Mouse (Mus musculus): Measurements from ENCODE around the gene Rap1b.

Gene Rap1b

DNA sequence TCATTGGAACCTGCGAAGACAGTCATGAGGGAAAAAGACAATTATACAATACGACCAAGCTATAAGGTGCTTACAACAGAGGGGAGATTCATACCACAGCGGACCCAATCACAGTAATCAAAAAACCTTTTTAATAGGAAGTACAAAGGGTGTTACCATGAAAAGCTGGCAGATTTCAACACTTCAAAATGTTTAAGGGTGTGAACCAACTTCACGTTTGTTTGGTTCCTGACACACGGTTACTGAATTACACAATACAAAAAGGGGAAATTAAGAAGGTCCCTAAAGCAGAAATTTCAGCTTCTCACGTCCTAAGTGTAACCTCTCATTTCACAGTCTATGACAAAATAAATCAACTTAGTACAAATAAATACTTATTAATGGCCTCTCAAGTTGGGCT is 27.2 kb downstream of the Rap1b start:
- DNase-seq (ENCODE audit: low read depth, low spot score) = no peak

DNA sequence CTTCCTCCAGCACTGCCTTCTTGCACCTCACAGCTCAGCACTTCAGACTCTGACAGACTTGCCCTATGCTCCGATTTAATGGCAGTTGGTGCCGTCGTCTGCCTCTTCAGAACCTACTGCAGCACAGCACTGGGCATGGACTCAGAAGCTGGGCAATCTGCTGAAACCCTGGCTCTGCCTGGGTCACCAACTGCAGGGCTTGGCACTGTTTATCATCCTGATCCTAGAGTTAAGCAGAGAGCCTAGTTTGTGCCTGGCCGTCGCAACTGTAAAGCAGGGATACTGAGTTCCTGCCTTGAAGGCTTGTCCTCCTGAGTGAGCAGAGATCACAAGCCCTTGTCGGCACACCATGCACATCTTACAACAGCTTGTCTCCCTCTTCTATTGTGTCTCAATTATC is 29.1 kb downstream of the Rap1b start:
- DNase-seq (ENCODE audit: low read depth, low spot score) = no peak

DNA sequence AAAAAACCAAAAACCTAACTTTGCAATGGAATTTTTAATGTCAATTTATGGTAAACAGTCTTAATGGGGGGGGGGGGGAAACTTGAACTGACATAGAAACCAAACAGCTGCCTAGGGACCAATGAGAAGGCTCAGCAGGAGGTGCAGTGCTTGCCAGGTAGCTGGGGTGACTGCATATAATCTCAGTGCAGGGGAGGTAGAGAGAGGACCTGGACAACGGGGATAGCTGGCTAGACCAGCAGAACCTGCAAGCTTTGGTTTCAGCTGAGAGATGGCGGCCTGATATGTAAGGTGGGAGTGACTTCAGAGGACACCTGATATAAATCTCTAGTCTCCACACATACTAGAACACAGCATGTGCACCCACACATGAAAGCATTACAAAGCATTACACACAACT is 33.3 kb downstream of the Rap1b start:
- DNase-seq (ENCODE audit: low read depth, low spot score) = no peak

DNA sequence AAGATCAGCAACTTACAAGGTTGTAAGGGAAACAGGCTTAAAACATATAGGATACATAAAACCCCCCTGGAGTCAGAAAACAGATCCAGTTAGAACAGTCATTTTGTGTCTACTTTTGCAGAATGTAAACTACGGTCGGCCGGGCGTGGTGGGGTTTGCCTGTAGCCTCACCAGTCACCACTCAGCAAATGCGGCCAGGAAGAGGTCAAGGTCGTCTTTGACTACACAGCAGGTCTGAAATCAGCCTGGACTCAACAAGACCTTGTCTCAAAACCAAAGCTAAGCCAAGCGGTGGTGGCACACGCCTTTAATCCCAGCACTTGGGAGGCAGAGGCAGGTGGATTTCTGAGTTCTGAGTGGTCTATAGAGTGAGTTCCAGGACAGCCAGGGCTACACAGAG is 34.3 kb downstream of the Rap1b start:
- peak; percentile 91 for DNase-seq (ENCODE audit: low read depth, low spot score)

DNA sequence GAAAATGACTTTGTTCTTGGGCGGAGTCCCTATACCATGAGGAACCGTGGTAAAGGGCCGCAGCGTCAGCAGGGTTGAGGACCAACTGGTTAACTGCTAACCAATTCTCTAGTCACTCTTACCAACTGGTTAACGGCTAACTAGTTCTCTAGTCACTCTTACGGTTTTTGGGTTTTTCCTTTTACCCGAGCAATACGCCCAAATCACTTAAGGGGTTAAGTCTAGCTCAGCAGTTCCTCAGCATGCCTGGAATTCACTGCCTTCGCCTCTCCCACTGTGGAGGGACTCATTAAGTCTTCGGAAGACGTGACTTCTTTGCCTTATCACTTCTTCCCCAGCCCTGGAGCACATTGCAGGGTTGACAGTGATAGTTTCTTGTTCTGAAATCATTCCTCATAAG is 35.3 kb downstream of the Rap1b start:
- DNase-seq (ENCODE audit: low read depth, low spot score) = peak; percentile 72

DNA sequence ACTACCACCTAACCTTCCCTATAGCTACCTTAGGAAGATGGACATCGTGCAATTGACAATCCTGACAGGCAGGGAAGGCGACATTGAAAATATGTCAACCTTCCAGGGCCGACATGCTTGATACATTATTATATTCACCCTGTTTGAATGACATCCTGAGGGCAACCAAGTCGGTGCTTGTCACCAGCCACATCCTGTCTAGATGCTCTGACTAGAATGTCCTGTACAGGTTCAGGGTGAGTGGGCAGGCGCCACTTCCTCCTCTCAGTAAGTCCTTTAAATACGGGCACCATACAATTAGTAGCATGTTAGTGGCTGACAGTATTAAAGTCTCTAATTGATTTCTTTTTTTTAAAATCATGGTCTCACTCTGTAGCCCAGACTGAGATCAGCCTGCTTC is 37.8 kb downstream of the Rap1b start:
- DNase-seq (ENCODE audit: low read depth, low spot score) = no peak

DNA sequence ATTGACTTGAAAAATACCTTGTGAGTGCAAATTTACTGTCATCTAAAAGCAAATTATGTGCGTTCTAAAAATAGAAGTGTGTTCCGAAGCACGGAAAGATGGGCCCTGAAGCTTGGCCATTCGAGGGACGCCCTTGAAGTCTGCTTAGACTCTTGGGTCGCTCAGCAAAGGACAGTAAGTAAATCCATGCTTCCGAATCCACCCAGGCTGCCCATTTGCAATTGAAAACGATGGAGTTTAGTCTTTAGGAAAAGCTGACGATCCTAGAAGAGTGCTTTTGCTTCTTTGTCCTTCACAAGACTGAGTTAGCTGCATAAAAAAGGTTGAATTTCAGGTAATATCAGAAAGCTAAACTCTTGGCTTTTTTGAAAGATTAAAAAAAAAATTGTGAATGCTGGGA is 39.9 kb downstream of the Rap1b start:
- DNase-seq (ENCODE audit: low read depth, low spot score) = peak; percentile 63

DNA sequence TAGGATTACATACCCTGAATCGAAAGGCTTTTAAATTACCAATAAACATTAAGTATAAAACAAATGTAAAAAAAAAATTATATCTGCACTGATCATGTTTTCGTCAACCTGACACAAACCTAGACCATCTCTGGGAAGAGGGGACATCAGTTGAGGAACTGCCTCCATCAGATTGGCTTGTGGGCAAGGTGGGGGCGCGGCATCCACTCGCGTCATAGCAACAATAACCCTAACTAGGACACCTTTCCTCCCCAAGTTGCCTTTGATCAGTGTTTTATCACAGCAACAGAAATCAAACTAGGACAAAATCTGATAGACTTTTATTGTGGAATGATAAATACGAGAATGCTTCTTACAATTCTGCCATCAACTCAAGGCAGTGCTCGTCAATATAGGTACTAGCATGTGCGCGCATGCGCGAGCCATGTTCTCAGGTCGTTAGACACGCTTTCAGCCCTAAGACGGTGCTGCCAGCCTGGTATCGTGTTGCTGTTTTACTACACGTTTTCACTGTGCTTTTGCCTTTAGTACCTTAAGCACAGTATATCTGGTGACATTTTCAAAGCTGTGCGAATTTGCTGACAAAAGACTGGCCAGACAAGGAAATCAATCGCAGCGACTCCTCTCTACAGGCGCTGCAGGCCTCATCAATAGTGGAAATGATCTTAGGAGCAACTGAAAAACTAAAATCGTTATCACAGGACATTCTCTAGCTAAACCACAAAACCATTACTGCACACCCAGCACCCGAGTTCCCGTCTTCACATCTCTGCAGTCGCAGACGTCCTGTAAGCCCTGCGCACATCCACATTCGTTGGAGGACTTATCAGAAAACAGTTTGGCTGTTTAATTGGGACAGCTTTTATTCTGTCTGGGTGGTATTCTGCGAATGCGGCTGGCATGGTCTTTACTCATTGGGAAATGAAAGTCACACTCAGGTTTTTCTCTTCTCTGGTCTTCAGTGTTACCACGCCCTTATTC is 41.7 kb downstream of the Rap1b start:
- peak; percentile 72 for DNase-seq (ENCODE audit: low read depth, low spot score)

DNA sequence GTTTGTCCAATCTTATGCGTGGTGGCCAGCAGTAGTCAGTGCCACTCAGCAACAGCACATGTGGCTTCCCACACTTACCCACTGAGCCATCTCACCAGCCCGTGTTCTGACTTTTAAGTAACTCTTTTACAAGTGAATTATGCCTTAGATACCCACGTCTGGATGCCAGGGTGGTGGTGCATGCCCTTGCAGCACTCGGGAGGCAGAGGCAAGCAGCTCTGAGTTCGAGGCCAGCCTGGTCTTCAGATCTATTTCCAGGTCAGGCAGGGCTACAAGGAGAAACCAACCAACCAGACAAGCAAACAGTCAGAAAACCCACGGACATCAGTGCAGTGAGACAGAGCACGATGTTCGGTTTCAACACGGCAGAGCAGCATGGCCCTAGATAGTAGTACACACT is 43.9 kb downstream of the Rap1b start:
- DNase-seq (ENCODE audit: low read depth, low spot score) = no peak

DNA sequence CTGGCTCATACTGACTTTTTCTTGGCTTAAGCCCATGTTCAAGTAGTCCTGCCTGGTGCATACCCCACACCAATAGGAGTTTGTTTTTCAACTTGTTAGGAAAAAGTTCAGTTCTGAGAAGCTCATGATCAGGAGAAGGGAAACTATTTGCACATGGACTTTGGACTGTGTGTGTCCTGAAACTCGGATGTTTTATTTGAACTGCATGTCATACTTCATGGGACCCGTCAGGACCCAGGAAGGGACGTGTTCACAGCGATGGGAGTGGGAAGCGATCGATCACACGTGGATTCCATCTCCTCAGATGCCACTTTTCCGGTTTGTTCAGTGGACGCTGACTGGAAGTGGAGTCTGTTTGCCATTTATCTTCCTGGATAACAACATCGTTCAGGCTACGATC is 46.0 kb downstream of the Rap1b start:
- DNase-seq (ENCODE audit: low read depth, low spot score) = no peak

DNA sequence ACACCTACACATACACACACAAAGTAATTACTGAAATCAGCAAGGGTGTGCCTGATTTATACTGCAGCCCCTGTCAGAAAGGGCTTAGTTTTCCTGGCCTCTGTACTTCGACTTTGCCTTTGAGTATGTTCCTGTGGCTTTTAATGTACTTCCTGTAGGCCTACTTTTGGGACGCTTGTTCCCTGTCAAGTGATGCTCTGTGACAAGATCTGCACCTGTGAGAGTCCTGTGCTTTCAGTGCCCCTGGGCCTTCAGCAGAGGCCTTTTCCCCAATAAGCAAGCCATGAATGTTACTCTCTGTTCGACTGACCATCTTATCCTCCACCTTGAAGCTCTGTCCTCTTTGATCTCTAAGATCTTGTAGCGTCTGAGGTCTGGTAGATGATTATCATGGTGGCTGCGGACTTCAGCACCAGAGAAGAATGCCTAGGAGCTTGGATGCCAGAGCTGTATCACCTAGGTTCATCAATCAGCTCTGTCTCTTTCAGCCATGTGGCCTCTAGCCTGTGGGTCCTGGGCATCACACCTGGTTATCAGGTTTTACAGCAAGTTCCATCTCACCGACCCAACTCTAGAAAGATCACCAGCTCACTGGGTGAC is 47.3 kb downstream of the Rap1b start:
- DNase-seq (ENCODE audit: low read depth, low spot score) = no peak

DNA sequence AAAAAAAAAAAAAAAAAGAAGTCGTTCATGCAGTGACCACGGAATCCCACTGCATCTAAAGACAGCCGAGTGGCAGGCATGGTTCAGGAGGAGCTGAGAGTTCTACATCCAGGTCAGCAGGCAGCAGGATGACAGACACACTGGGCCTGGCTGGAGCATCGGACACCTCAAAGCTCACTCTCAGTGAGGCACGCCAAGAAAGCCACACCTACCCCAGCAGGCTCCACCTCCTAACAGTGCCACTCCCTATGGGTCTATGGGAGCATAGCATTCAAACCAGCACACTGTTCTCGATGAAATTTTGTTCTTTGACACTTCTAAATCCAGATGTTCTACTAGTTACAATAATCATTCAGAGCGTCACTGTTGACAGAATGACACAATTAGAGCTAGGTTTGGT is 48.2 kb downstream of the Rap1b start:
- DNase-seq (ENCODE audit: low read depth, low spot score) = peak; percentile 85

DNA sequence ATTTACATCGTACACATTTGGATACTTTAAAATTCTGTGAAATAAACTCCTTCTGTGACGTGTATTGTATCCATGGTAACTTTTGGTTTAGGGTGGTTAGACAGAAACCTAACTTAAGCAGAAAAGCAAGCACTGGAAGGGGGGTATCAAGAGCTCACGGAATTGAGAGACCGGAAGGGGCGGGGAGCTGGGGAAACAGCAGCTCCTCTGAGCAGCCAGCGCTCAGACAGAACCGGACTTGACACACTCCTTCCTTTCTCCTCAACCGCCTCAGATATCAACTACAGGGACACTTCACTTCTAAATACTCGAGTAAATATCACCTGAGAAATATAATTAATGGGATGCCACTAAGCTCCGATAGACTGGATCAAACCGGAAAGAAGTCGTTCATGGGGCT is 48.7 kb downstream of the Rap1b start:
- peak; percentile 77 for DNase-seq (ENCODE audit: low read depth, low spot score)

DNA sequence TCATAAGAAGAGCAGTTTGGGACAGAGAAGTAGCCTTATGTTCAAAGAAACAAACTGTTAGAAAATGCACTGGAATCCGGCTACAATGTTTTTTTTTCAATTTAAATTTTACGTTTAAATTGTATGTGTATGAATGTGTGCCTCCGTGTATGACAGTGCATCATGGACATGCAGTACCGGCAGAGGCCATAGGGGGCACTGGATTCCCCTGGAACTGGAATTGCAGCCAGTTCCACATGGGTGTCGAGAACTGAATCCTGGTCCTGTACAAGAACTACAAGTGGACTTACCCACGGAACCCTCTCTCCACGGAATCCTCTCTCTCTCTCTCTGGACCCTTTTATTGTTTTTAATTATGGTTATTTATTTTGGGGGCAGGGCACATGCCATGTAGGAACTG is 49.7 kb downstream of the Rap1b start:
- DNase-seq (ENCODE audit: low read depth, low spot score) = peak; percentile 85

DNA sequence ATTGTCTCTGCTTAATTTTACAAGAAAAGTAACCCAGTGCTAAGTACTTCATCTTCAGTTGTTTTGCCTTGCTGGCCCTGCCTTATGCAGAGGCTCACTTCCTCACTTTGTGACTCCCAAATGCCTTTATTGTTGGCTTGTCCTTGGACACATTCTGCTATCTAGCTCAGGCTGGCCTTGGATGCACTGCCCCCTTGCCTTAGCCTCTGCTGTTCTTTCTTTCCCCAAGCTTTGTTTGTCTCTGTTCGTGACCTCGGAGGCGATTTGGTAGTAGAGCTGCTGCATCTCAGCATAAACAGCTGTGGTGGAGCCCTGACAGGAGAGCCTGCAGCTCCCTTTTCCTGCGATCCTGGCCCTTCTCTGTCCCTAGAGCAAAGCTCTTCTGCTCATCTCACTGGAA is 50.6 kb downstream of the Rap1b start:
- DNase-seq (ENCODE audit: low read depth, low spot score) = no peak

DNA sequence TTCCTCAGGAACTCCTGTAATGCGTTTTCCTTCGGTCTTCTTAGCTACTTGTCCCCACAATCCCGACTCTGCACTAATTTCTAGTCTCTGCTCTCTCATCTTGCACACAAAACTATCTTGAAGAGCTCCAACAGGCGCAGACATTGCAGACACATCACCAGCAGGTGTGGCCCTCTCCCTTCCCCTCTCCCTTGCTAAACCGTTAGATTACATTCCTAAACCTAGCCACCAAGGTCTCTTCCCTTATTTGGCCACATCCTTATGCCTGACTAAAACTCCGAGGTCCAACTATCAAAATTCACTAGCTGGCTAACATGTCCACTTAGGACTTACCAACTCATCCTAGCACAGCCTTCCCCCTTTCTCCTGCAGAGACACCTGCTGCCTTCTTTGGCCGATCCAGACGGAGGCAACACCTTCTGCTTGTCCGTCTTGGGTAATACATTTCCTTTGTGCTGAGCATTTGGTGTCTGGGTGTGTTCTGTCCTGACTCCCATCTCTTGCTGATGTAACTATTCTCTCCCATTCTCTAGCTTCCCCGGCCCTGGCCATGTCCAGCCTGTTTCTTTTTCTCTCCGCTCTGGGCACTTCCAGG is 52.3 kb downstream of the Rap1b start:
- peak; percentile 58 for DNase-seq (ENCODE audit: low read depth, low spot score)

DNA sequence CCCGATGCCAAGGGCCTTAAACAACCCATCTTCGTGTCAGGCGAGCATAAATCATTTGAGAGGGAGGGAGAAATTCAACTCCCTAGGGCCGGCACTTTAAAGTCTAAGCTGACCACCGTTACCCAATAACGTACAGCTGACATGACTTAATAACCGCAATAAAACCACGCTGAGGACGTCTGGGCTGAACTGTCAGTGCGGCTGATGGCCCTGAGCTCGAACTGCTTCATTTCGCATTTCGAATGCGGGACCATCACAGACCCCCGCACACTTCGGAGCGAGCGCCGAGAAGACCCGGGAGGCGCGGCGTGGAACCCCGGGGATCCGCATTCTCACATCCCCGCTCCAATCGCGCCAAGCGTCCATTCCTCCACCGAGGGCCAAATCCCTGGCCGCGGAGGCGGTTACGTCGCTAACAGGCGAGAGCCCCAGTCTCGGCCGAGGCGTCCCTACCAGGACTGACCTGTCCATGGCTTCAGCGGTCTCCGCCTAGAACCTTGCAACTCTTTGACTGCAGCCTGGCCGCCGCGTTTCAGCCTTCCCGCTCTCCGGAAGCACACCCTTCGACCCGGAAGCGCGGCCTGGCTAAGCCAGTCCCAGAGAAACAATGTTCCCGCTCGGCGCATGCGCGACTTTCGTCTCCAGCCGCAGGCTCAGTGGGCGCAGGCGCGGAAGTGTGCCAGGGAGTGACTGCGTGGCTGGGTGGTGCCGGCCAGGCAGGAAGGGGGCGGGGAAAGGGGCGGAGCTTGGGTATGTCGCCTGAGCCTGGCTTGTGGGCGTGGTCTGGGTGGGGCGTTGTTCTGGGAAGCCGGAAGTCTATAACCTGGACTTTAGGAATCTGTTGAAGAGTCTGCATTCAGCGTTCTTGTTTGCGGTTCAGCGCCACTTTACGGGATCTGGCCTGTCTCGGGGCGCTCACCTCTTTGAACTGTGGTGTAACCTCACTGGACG is 53.4 kb downstream of the Rap1b start, which contains the start of gene Nup107:
Gene Nup107, minus strand, starts transcription at position 565 of the 951 bp plus-strand sequence.
- DNase-seq (ENCODE audit: low read depth, low spot score) = peak; percentile 99

DNA sequence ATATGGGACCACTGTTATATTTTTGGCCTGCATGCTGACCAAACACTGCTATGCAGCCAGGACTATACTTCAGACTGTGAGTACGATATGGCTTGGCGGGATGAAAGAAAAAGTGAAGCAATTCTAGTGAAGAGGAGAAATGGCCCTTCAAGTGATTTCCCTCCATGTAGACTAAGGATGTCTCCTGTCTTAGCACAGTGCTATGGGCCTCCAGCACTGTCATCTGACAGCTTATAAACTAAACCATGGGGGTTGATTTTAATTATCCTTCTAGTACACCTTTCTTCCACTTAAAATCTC is 54.7 kb downstream of the Rap1b start:
- no peak for DNase-seq (ENCODE audit: low read depth, low spot score)

DNA sequence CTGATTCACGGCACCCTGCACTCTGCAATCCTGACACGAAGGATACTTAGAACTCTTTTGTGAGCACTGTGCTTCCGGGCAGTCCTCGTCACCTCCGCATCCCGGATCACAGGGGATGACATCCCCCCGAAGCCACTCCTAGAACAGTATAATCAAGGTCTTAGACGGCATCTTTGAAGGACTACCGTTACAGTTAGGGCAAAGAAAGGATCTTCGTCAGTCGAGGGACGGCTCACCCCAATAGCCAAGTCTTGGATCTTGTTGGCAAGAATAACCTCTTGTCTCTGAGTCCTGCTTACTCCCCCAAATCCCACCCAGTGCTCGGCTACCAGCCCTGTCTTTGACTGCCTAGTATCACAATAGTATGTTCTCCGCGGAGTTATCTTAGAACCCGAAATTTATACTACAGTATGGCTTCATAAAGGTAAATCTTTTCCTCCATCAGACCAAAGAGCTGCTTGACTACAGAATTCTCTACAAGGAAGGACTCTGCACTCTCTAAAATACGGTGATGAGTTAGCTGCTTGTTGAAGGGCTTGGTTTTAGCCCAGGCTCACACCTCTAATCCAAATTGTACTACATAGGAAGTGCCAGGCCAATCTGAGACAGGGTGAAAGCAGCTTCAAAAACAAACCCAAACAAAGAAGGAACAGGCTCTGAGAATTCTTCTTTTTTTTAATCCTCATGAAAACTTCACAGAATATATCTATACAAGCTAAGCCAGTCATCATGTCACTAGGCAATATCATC is 55.2 kb downstream of the Rap1b start:
- no peak for DNase-seq (ENCODE audit: low read depth, low spot score)

DNA sequence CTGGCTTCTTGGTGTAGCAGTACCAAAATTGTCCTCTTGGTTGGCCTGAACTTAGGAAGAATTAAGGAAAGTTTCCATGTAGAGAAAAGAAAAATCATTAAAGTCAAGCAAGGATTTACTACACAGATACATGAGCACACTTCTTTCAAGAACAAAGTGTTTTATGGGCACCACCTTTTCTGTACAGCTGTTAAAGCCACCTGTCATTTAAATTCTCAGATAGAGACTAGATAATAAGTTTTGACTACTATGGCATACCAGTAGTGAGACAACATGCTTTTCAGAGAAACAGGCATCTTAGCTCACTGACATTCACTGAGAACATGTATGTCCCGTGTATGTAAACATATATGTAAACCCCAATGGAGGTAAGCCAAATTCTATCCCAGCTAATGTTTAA is 55.8 kb downstream of the Rap1b start:
- DNase-seq (ENCODE audit: low read depth, low spot score) = no peak

DNA sequence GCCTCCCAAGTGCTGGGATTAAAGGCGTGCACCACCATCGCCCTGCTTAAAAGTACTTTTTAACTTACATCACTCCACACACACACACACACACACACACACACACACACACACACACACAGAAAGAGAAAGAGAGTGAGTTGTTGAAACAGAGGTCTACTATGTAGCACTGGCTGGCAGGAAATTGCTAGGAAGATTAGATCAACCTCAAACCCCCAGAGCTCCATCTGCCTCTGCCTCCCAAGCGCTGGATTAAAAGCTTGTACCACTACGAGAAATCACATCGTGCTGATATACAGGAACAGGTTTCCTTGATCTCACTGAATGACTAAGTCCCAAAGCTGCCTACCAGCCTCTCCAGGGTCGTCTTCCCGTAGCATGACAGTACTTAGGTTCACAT is 61.2 kb downstream of the Rap1b start:
- DNase-seq (ENCODE audit: low read depth, low spot score) = no peak
